Mouse (Mus musculus) MEL (cell line): ENCODE data around the gene Palb2. TPM values are rescaled to one million over a fixed set of nuclear protein-coding genes. Genes with fewer than 3 reads are reported as not detected.

Experiments used
- DNase-seq: peaks from one replicate; pipeline ENCODE4 v3.0.0; 2011; ENCODE audit warnings: low read depth, low spot score
- H3K27ac ChIP-seq: 2 replicates; pipeline ENCODE4 v1.5.1; 2012; ENCODE audit warnings: low read depth, mild to moderate bottlenecking, control low read depth, low read length, moderate library complexity; ENCODE audit not compliant: control insufficient read depth
- H3K27me3 ChIP-seq, 2 experiments: fragments of 150-350 bp in 1 of 2; sonication (generic) in 1 of 2; 2 replicates each; pipeline ENCODE4 v1.6.1; 2012; ENCODE audit warnings: low read length in 2 of 2, mild to moderate bottlenecking in 2 of 2, improper control_type of control experiment in 1 of 2, moderate library complexity in 1 of 2; ENCODE audit not compliant: insufficient read depth in 2 of 2, control insufficient read depth in 1 of 2
- H3K36me3 ChIP-seq, 2 experiments: 2 replicates each; pipeline ENCODE4 v1.6.1; 2012 to 2014; ENCODE audit warnings: low read length in 2 of 2, improper control_type of control experiment in 1 of 2, inconsistent platforms in 1 of 2, mild to moderate bottlenecking in 1 of 2; ENCODE audit not compliant: insufficient read depth in 2 of 2, control insufficient read depth in 1 of 2
- H3K4me1 ChIP-seq, 2 experiments: fragments of 150-350 bp in 1 of 2; sonication (generic) in 1 of 2; 2 replicates each; pipeline ENCODE4 v1.6.1; 2012; ENCODE audit warnings: low read length in 2 of 2, improper control_type of control experiment in 1 of 2, mild to moderate bottlenecking in 1 of 2; ENCODE audit not compliant: insufficient read depth in 2 of 2, control insufficient read depth in 1 of 2
- H3K4me3 ChIP-seq, 2 experiments: fragments of 150-350 bp in 1 of 2; sonication (generic) in 1 of 2; 2 replicates each; pipeline ENCODE4 v1.5.1; 2012; ENCODE audit warnings: low read depth in 2 of 2, low read length in 2 of 2, mild to moderate bottlenecking in 2 of 2, moderate library complexity in 2 of 2, control low read depth in 1 of 2, improper control_type of control experiment in 1 of 2; ENCODE audit not compliant: control insufficient read depth in 1 of 2, insufficient read depth in 1 of 2
- H3K79me2 ChIP-seq: 2 replicates; pipeline ENCODE4 v1.6.1; 2012; ENCODE audit warnings: mild to moderate bottlenecking, low read length, moderate library complexity; ENCODE audit not compliant: control insufficient read depth, poor library complexity, insufficient read depth
- H3K9ac ChIP-seq: 2 replicates; pipeline ENCODE4 v1.6.1; 2012; ENCODE audit warnings: low read depth, mild to moderate bottlenecking, control low read depth, low read length, moderate library complexity; ENCODE audit not compliant: control insufficient read depth, poor library complexity, severe bottlenecking
- H3K9me3 ChIP-seq: fragments of 150-350 bp; sonication (generic); replicated peaks from 2 replicates; pipeline ENCODE4 v1.6.1; 2012; ENCODE audit warnings: mild to moderate bottlenecking, low read length, improper control_type of control experiment, moderate library complexity; ENCODE audit not compliant: insufficient read depth
- BHLHE40 ChIP-seq: IDR thresholded peaks from 2 replicates; pipeline ENCODE4 v1.6.1; 2012; ENCODE audit warnings: low read depth, mild to moderate bottlenecking, inconsistent platforms, low read length, improper control_type of control experiment, borderline replicate concordance
- CHD1 ChIP-seq: IDR thresholded peaks from 2 replicates; pipeline ENCODE4 v1.6.1; 2012; ENCODE audit warnings: low read depth, mild to moderate bottlenecking, inconsistent platforms, low read length, improper control_type of control experiment
- E2F4 ChIP-seq: IDR thresholded peaks from 2 replicates; pipeline ENCODE4 v1.6.1; 2011; ENCODE audit warnings: low read depth, low read length, improper control_type of control experiment, borderline replicate concordance
- ELF1 ChIP-seq: IDR thresholded peaks from 2 replicates; pipeline ENCODE4 v1.6.1; 2014; ENCODE audit warnings: low read depth, mild to moderate bottlenecking, inconsistent platforms, low read length, improper control_type of control experiment, moderate library complexity
- EP300 ChIP-seq, 2 experiments: IDR thresholded peaks; 2 replicates each; pipeline ENCODE4 v1.6.1; 2011; ENCODE audit warnings: improper control_type of control experiment in 2 of 2, low read length in 2 of 2, low read depth in 1 of 2, mild to moderate bottlenecking in 1 of 2
- GABPA ChIP-seq: IDR thresholded peaks from 2 replicates; pipeline ENCODE4 v1.6.1; 2012; ENCODE audit warnings: low read depth, mild to moderate bottlenecking, inconsistent platforms, low read length, improper control_type of control experiment, moderate library complexity
- GATA1 ChIP-seq: IDR thresholded peaks from 2 replicates; pipeline ENCODE4 v1.6.1; 2011; ENCODE audit warnings: low read depth, low read length, improper control_type of control experiment
- HCFC1 ChIP-seq: IDR thresholded peaks from 2 replicates; pipeline ENCODE4 v1.6.1; 2012; ENCODE audit warnings: low read depth, mild to moderate bottlenecking, inconsistent platforms, low read length, improper control_type of control experiment, moderate library complexity
- JUND ChIP-seq: IDR thresholded peaks from 2 replicates; pipeline ENCODE4 v1.6.1; 2011; ENCODE audit warnings: low read depth, mild to moderate bottlenecking, improper control_type of control experiment, low read length
- KAT2A ChIP-seq: conservative IDR thresholded peaks from 2 replicates; pipeline ENCODE4 v1.6.1; 2012; ENCODE audit warnings: low read depth, low read length, improper control_type of control experiment, inconsistent platforms
- MEF2A ChIP-seq: IDR thresholded peaks from 2 replicates; pipeline ENCODE4 v1.6.1; 2014; ENCODE audit warnings: low read depth, mild to moderate bottlenecking, inconsistent platforms, low read length, improper control_type of control experiment; ENCODE audit not compliant: poor library complexity, insufficient replicate concordance, severe bottlenecking; ENCODE audit errors: extremely low read depth
- MXI1 ChIP-seq: IDR thresholded peaks from 2 replicates; pipeline ENCODE4 v1.6.1; 2011; ENCODE audit warnings: mild to moderate bottlenecking, low read depth, low read length, improper control_type of control experiment
- MYB ChIP-seq: IDR thresholded peaks from 2 replicates; pipeline ENCODE4 v1.6.1; 2011; ENCODE audit warnings: mild to moderate bottlenecking, low read depth, low read length, improper control_type of control experiment
- NELFE ChIP-seq: IDR thresholded peaks from 2 replicates; pipeline ENCODE4 v1.6.1; 2011; ENCODE audit warnings: low read depth, low read length, improper control_type of control experiment
- NRF1 ChIP-seq: IDR thresholded peaks from 2 replicates; pipeline ENCODE4 v1.6.1; 2014; ENCODE audit warnings: low read depth, mild to moderate bottlenecking, inconsistent platforms, low read length, improper control_type of control experiment, moderate library complexity; ENCODE audit not compliant: poor library complexity, insufficient read depth, severe bottlenecking
- POLR2A ChIP-seq, 2 experiments: IDR thresholded peaks; 2 replicates each; pipeline ENCODE4 v1.6.1; 2011 to 2012; ENCODE audit warnings: low read length in 2 of 2, mild to moderate bottlenecking in 2 of 2, control low read depth in 1 of 2, improper control_type of control experiment in 1 of 2, low read depth in 1 of 2, moderate library complexity in 1 of 2; ENCODE audit not compliant: control insufficient read depth in 1 of 2, insufficient read depth in 1 of 2, poor library complexity in 1 of 2
- POLR2AphosphoS2 ChIP-seq: IDR thresholded peaks from 2 replicates; pipeline ENCODE4 v1.6.1; 2011; ENCODE audit warnings: low read length, improper control_type of control experiment
- POLR2AphosphoS5 ChIP-seq: IDR thresholded peaks from 2 replicates; pipeline ENCODE4 v1.6.1; 2012; ENCODE audit warnings: low read depth, borderline replicate concordance, mild to moderate bottlenecking, inconsistent platforms, low read length, moderate library complexity, mixed read lengths
- RAD21 ChIP-seq: IDR thresholded peaks from 2 replicates; pipeline ENCODE4 v1.6.1; 2011; ENCODE audit warnings: mild to moderate bottlenecking, low read depth, low read length, improper control_type of control experiment
- RCOR1 ChIP-seq: IDR thresholded peaks from 2 replicates; pipeline ENCODE4 v1.6.1; 2012; ENCODE audit warnings: low read depth, mild to moderate bottlenecking, inconsistent platforms, low read length, improper control_type of control experiment
- SIN3A ChIP-seq: IDR thresholded peaks from 2 replicates; pipeline ENCODE4 v1.6.1; 2012; ENCODE audit warnings: low read length, improper control_type of control experiment, inconsistent platforms
- TAL1 ChIP-seq: IDR thresholded peaks from 2 replicates; pipeline ENCODE4 v1.6.1; 2012; ENCODE audit warnings: mild to moderate bottlenecking, inconsistent platforms, low read length, moderate library complexity, mixed read lengths
- TBP ChIP-seq: IDR thresholded peaks from 2 replicates; pipeline ENCODE4 v1.8.0; 2011; ENCODE audit warnings: low read depth, low read length, improper control_type of control experiment
- USF2 ChIP-seq, 2 experiments: IDR thresholded peaks; 2 replicates each; pipeline ENCODE4 v1.6.1; 2011 to 2012; ENCODE audit warnings: improper control_type of control experiment in 2 of 2, low read length in 2 of 2, borderline replicate concordance in 1 of 2, inconsistent platforms in 1 of 2, low read depth in 1 of 2, mild to moderate bottlenecking in 1 of 2; ENCODE audit not compliant: insufficient read depth in 1 of 2
- ZKSCAN1 ChIP-seq: IDR thresholded peaks from 2 replicates; pipeline ENCODE4 v1.6.1; 2012; ENCODE audit warnings: low read depth, mild to moderate bottlenecking, inconsistent platforms, low read length, improper control_type of control experiment, moderate library complexity
- polyA plus RNA-seq, 2 experiments: library from polyadenylated mRNA; stranded (reverse) in 1 of 2; unstranded in 1 of 2; fragments of >175 nt in 1 of 2; fragments of >200 nt in 1 of 2; gene quantifications; 2 replicates each; pipeline versions ENCODE4 v1.2.1 to v1.2.4; 2012; ENCODE audit warnings: low replicate concordance in 2 of 2, low read depth in 1 of 2; ENCODE audit not compliant: insufficient read length in 2 of 2, insufficient read depth in 1 of 2, missing spikeins in 1 of 2
- total RNA-seq: library from RNA; depleted of rRNA; stranded (reverse); fragments of 300-350 nt; gene quantifications from 2 replicates; pipeline ENCODE4 v1.2.3, GENCODE M21; 2012

Gene Palb2
- total and polyA plus RNA-seq, 3 experiments = 17.7 to 20.8 TPM; not detected in 1

GRCm38 (mm10) chr7:122081071-122081470 is 51.7 kb downstream of the Palb2 start:
- Histone ChIP-seq H3K79me2 (no peaks in the 10 kb centered on the region), H3K27ac (no peak overlapping the region), H3K9ac (no peak overlapping the region), H3K27me3 (no peaks in the 10 kb centered on the region), H3K4me3 (no peak overlapping the region), H3K4me1 (no peaks in the 10 kb centered on the region), H3K36me3 (peaks cover 0 to 11% of the 10 kb centered on the region in 2 experiments; a peak in 2 of 4 replicates), H3K9me3 (no peaks in the 10 kb centered on the region)
- DNase-seq = no peak
- no peak for TF ChIP-seq NRF1
- no peak for TF ChIP-seq SIN3A
- TF ChIP-seq NELFE = no peak
- TF ChIP-seq MYB = no peak
- no peak for TF ChIP-seq ELF1
- TF ChIP-seq GATA1 = no peak
- no peak for TF ChIP-seq RCOR1
- no peak for TF ChIP-seq KAT2A
- no peak for TF ChIP-seq POLR2AphosphoS2
- TF ChIP-seq ZKSCAN1 = no peak
- no peak for TF ChIP-seq E2F4
- no peak for TF ChIP-seq GABPA
- no peak for TF ChIP-seq POLR2AphosphoS5
- no peak for TF ChIP-seq EP300 (IDR thresholded peaks at IDR 0.05; ENCODE audit: low read depth in 1 of 2, low read length in 2 of 2)
- no peak for TF ChIP-seq MXI1

GRCm38 (mm10) chr7:122079798-122080554 is 52.8 kb downstream of the Palb2 start:
- H3K4me1 ChIP-seq = no peaks in the 10 kb centered on the region
- H3K4me3 ChIP-seq = no peak overlapping the region
- no peaks in the 10 kb centered on the region for H3K79me2 ChIP-seq
- no peak overlapping the region for H3K9ac ChIP-seq
- no peaks in the 10 kb centered on the region for H3K27me3 ChIP-seq
- DNase-seq = no peak
- TF ChIP-seq HCFC1 (no peak), POLR2A (IDR thresholded peaks at IDR 0.05; ENCODE audit: control insufficient read depth in 1 of 2, insufficient read depth in 1 of 2, low read depth in 1 of 2, low read length in 2 of 2, poor library complexity in 1 of 2) (no peak), E2F4 (no peak), MEF2A (no peak), CHD1 (no peak), SIN3A (no peak), TAL1 (no peak), GABPA (no peak), USF2 (IDR thresholded peaks at IDR 0.05; ENCODE audit: borderline replicate concordance in 1 of 2, insufficient read depth in 1 of 2, low read depth in 1 of 2, low read length in 2 of 2) (no peak), MYB (no peak), RAD21 (no peak), JUND (no peak), TBP (no peak), BHLHE40 (no peak)
- H3K9me3 ChIP-seq = no peaks in the 10 kb centered on the region
- H3K36me3 ChIP-seq = peaks cover 0 to 12% of the 10 kb centered on the region in 2 experiments; a peak in 2 of 4 replicates
- no peak overlapping the region for H3K27ac ChIP-seq
